Mouse (Mus musculus) cerebellum, postnatal 10 days (tissue): ENCODE results near the gene Olfr354.

Source experiments
- DNase-seq, 2 experiments: peaks; one replicate each; pipeline ENCODE4 v3.0.0; 2021; ENCODE audit warnings: mixed read lengths in 2 of 2

Olfr354 gene

DNA sequence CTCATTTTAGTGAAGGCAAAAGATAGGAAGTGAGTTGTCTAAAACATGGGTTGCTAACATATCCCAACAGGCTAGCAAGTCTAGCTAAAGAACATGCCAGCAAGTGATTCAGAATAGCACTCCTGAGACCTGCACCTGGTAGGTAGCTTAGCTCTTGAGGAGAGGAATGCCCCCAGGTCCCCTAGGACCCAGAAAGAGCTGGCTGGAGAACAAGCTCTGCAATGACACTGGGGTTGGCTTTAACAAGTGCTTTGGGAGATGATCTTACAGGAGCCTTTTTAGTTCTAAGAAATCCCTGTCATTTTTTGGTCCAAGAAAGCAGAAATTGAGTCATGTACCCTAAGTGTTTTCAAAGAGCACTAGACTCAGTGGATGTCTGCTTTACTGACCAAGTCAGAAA is at the start of gene Olfr354:
Gene Olfr354, plus strand, starts transcription at position 301 of the 400 bp plus-strand sequence.
- DNase-seq = no peak

DNA sequence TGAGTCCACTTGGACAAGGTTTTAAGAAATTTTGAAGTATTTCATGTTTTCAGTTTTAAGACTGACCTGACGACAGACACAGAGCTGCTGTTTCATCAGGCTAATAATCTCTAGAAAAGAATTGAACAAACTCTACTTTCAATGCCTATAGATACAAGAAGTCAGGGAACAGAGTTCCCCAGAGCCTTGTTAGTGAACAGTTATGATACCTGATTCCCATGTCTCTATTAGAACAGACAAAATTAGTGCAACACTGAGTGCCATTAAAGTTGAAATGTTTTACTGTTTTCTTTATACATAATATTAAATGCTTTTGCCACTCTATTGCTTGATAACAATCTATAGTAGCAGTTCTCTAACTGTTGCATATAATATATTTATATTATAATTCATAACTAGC is 42.9 kb upstream of the Olfr354 start, which contains the start of gene Olfr351:
Gene Olfr351, minus strand, starts transcription at position 101 of the 400 bp plus-strand sequence.
- DNase-seq = no peak

DNA sequence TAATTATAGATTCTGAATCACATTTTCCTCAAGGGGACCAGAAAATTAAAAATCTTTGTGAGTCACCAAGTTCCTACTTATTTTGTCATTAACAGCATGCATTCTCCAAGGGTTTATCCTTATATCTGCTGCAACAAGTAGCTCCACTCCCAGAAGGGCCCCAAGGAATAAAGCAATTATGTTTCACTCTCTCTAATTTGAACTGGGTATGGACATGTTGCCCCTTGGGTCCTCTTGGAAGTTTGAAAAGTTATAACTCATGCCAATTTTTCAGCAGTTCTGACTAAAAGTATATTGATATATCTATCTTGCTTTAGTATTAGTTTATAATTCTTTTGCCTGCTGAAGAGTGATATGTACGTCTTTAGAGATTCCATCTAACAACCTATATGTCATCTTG is 37.3 kb upstream of the Olfr354 start, which contains the start of gene Olfr352:
Gene Olfr352, plus strand, starts transcription at position 301 of the 400 bp plus-strand sequence.
- DNase-seq = no peak

DNA sequence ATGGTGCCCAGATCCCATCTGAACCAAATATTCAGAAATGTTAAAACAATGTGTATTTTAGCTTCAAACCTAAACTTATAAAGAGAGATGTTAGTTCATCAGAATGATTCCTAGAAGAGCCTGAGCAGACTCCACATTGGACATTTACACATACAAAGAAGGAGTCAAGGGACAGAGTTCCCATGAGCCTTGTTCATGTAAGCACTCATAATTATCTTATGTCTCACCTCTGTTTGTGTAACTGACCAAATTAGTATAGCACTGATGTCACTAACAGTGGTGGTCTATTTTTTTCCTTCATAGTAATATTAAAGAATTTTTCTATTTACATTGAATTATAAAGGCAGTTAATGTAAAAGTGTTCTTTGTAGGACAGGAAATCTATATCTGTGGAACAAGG is 12.6 kb upstream of the Olfr354 start, which contains the start of gene Olfr353:
Gene Olfr353, minus strand, starts transcription at position 101 of the 400 bp plus-strand sequence.
- DNase-seq = no peak

DNA sequence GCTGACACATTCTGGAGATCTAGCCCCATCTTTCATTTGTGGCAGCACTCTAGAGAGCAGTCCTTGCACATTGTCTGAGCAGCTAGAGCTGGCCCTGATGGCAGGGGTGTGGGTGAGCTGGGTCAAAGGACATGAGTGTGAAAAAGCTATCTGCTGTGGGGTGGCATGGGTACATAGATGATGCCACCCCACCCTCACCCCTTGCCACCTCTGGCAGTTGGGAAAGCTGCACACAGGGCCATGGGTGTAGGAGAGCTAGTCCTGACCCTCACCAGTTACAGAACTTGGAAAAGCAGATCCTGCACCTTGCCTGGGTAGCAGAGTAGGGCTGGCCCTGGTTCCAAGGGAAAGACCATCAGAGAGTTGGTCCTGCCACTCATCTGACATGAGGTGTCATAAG is 8.4 kb upstream of the Olfr354 start:
- no peak for DNase-seq

DNA sequence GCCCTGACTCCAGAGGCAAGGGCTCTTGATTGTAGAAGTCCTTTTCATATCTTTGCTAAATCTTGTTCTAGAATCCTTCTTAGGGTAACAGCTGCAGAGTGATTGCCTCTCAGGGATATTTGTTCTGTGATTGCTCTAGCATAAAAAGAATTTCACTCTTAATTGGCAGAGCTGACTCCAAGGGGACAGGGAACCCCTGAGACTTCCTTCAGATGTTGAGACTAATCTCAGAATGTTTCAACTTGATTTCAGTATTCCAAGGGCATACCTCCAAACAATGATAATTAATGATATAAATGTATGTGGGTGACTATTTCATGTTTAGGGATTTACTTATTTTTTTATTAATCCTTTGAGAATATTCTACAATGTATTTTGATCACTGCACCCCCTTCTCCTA is 23.3 kb downstream of the Olfr354 start, which contains the start of gene Olfr355:
Gene Olfr355, minus strand, starts transcription at position 101 of the 400 bp plus-strand sequence.
- DNase-seq = no peak

DNA sequence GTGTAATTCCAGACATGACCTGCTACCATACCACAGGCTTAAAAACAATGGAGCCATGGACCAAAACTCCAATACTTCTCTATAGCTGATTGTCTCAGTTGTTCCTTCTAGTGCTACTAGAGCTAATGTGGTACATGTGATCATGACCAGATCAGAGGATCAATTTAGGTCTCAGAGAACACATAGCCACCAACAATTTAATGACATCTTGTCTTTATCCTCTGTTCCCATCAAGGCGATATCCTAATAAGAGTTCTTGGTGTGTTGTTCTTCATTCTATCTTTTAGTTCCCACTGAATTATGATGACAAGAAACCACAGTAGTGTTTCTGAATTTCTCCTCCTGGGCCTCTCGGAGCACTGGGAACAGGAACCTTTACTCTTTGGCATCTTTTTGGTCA is 31.3 kb downstream of the Olfr354 start, which contains the start of gene Olfr356:
Gene Olfr356, plus strand, starts transcription at position 301 of the 400 bp plus-strand sequence.
- no peak for DNase-seq
